Mouse (Mus musculus): Measurements from ENCODE around the gene Cfap97d2.

- TF ChIP-seq CTCF (IDR thresholded peaks at IDR 0.05; ENCODE audit: insufficient read depth, low read depth, low read length), result no peak
- no peak for TF ChIP-seq POLR2A (IDR thresholded peaks at IDR 0.05; ENCODE audit: insufficient read depth, low read depth, low read length)
Measured at GRCm38 (mm10) chr8:13699323-13699949, 6.3 kb upstream of the Cfap97d2 start.

Data from olfactory bulb, adult 2 months (tissue).